Mouse (Mus musculus) NIH3T3 (cell line): ENCODE results near the gene AA986860.

Experiments used
- DNase-seq: peaks from one replicate; pipeline ENCODE4 v3.0.0-alpha.2; 2012; ENCODE audit warnings: low read depth

Gene AA986860

DNA sequence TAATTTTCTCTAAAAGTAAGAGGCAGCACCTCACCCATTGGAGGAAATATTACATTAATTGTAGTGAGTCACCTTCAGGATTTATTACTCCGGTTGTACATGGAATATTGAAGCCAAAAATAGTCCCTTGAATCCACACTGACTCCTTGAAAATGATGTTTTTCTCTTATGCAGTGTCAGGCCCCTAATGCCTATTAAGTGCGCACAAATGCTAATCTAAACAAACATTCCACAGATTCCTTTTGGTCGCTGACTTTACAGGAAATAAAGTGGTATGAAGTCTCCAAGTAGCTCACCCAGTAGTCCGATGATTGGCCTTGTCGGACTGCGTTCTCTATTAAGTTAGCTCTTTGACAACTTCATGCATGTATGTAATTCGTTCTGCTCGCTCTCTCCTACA is 3.1 kb downstream of the AA986860 start:
- no peak for DNase-seq

DNA sequence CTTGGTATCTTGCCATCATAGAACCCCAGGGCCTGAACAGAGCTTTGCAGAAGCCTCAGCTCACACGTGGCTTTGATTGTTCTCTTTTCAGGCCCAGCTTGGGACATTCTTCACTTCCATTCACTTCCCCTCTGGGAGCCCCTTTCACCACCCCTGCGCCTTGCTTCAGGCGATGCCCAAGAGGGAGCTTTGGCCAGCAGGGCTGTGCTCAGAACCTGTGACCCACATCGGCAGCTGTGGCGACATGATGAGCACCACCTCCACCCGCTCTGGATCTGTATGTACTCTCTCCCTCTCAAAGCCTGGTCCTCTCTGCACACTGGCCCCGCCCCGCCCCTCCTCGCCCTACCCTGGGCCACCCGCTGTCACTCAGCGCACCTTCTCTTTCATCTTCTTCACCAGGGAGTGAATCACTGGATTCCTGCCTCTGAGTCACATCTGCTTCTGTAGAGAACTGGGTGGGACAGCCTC is 5.7 kb downstream of the AA986860 start:
- DNase-seq, result no peak

GRCm38 (mm10) chr1:130737916-130738315 is 6.1 kb downstream of the AA986860 start:
- DNase-seq, result no peak

- no peak for DNase-seq
These were observed 6.9 kb downstream of the AA986860 start for GRCm38 (mm10) chr1:130738551-130739106.

DNA sequence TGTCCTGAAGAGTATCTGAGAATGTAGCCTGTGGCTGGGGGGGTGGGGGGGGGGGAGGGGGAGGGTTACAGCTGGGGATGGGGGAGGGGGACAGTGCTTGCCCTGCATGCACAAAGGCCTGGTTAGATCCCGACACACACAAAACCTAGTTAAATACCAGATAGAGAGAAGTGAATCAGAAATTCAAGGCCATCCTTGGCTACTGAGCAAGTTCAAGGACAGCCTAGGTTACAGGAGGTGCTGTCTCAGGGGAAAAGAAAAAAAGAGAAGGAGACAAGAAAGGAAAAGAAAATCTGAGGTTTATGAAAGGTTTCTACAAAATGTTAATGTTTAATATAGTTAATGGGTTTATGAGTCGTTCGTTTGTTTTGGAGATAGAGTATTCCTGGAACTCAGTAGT is 7.9 kb downstream of the AA986860 start:
- DNase-seq, result no peak

GRCm38 (mm10) chr1:130740227-130740648 is 8.5 kb downstream of the AA986860 start:
- DNase-seq, result peak; percentile 37

DNA sequence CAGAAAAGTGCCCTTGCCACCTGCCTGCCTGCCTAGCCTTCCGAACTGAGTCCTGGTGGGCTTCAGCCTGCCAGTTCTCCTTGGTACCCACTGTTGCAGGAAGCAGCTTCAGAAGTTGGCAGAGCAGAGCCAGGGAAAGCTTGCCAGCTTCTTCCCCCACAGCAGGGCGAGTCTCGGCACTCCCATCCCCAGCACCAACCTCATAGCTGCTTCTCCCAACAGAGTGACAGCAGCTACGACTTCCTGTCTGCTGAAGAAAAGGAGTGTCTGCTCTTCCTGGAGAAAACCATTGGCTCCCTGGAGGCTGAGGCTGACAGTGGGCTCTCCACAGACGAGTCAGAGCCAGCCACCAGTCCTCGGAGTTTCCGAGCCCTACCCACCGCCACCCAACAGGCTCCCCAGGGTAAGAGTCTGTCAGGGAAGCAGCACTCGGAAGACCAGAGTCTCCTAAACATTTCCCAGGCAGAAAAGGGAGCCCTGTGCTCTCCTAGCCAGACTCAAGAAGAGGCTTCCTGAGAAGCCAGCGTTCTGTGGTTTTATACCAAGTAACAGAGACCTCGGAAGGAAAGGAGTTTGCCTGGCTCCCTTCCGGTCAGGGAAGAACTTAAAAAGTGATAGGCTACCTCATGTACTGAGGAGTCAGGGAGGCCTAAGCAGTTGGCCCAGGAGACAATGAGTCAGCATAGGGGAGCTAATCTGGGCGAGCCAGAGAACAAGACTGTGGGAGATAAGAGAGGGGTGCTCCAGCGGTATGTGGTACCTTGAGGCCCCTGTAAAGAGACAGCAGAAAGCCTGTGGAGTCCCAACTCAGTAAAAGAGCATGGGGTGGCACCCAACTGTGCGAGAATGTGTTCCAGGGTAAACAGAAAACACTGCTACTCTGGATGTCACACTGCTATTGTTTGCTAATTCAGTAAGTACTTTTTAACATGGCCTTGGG is 9.3 kb downstream of the AA986860 start:
- DNase-seq, result peak; percentile 43

DNA sequence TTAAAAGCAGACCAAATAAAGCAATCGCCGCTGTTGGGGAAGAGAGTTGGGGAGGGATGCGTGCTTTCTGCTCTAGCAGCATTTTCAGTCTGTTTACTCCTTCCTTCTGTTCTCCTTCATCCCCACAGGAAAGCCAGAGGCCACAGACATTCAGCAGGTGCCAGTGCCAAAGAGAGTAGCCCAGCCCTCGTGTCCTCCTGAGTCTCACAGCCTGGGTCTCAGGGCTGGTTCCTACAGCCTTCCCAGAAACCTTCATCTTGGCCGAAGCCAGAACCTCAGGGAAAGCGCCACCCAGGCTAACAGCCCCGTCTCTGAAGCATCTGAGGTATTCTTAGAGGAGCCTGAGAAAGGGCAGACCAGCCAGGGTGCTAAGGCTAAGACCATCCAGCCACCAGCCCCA is 10.4 kb downstream of the AA986860 start:
- DNase-seq, result no peak

GRCm38 (mm10) chr1:130743775-130744174 is 12.0 kb downstream of the AA986860 start:
- DNase-seq, result no peak

DNA sequence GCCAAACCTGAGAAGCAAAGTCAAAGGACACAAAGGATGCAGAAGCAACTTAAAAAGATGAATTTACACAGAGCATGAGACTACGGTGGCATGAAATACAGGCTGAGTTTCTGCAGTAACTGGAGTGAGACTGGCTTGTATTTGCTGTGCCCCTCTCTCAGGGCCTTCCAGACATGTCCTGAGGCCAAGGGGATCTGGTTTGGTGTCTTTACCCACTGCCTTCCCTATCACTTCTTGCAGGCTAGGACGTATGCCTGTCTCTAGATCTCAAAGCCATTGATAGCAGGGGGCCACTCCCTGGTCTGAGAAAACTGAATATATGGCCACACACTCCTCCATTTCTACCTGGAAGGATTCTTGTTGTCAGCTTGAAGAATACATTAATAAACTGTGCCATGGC is 12.4 kb downstream of the AA986860 start:
- DNase-seq, result no peak

GRCm38 (mm10) chr1:130744961-130745360 is 13.2 kb downstream of the AA986860 start:
- no peak for DNase-seq

GRCm38 (mm10) chr1:130745591-130745990 is 13.8 kb downstream of the AA986860 start:
- DNase-seq, result no peak

DNA sequence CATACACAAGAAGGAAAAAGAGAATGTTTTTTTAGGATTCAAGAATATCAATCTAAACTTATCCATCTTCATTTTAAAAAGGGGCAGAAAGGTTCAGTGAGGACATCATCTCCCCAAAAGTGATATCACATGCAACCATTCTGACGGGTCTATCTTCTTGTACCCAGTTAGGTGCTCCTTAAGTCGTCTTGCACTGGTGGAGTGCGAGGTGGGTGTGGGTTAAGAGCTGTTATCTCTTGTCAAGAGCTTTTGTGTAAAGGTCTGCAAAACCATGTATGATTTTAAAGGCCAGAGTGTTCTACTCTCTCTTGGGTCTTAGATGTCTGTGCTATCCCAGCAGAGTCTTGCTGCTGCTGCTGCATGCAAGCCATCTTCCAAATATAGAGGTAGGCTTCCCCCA is 15.0 kb downstream of the AA986860 start:
- DNase-seq, result no peak

DNA sequence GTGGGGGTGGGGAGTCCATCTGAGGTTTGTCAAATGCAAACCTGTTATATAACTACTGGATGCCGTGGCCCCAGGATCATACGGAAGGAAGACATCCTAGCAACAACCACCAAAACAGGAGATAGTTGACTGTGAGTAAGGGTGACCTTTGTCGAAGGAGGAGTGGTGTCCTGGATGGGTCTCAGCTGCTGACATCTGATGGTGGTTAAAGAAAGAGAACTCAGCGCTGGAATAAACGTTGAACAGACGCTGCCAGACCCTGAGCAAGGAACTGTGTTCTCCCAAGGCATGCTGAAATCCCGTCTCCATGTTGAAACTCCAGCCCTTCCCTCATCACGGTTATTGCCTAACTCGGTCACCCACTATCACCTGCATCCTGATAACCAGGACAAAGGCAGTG is 27.9 kb downstream of the AA986860 start:
- no peak for DNase-seq

DNA sequence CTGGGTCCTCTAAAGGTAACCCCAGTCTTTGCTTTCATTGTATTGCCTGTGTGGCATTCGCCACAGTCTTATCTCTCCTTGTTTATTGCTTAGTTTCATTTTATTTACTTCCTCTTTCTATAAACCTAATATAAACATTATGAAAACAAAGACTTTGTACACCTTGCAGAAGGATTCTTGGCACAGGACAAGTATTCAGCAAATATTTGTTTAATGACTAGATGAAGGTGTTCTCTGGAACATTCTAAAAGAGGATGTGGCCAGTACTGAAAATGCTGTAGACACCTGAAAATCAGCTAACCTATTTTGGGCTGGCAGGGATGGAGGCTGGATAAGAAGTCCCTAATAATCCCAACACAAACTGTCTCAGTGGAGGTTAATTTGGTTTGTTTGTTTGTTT is 29.8 kb downstream of the AA986860 start:
- DNase-seq, result no peak

- DNase-seq, result peak; percentile 17
These were observed 30.4 kb downstream of the AA986860 start for GRCm38 (mm10) chr1:130762045-130762760.

DNA sequence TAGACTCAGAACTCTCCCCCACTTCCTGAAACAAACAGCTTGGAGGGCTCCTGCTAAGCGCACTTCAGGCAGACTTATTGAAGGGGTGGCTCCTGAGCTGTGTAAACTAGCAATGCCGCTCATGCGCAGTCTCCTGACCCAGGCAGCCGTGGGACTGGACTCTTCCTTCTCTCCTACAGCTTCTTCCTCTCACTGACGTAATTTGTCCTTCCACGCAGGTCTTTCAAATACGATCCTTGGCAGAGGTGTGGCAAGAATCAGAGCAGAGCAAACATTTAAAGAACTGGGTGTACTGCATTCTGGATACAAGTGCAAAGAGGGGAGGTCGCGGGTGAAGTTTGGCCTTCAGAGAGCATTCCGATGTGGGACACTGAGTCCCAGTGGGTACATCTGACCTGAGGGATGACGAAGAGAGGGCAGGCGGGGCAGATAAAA is 32.3 kb downstream of the AA986860 start:
- DNase-seq, result no peak

GRCm38 (mm10) chr1:130767066-130767465 is 35.3 kb downstream of the AA986860 start:
- DNase-seq, result peak; percentile 68

DNA sequence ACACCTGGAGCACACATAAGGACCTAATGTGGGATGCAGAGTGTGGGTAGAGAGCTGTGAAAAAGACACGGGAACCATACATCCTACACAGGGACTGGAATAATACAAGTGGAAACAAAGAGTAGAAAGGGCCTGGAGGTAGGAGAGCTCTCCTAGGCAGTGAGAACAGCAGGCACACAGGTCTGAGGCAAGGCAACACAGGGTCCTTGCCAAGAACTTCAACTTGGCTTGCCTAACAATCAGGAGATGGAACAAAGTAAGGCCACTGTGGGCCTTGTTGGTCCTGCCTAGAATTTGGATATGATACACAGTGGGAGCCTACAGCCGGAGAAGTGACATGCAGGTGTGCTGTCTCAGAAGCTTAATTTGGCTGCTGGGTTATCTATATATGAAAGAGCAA is 38.1 kb downstream of the AA986860 start:
- no peak for DNase-seq

DNA sequence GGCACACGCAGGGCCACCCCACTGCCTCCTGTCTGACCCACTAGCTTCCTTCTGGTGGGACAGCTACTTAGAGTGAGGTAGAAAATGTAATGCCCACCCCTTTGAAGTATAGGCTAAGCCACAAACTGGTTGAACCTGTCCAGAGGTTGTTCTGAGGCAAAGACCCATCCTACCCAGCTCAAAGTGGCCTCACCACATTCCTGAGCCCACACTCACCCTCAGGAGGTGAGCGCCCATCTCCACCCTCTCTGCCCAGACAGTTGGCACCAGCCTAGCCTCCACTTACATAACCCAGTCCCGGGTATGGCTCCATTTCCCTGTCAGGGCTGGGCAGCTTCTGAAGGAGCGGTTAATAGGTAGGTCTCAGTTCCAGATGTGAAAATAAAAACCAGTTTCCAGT is 38.7 kb downstream of the AA986860 start:
- DNase-seq, result no peak

DNA sequence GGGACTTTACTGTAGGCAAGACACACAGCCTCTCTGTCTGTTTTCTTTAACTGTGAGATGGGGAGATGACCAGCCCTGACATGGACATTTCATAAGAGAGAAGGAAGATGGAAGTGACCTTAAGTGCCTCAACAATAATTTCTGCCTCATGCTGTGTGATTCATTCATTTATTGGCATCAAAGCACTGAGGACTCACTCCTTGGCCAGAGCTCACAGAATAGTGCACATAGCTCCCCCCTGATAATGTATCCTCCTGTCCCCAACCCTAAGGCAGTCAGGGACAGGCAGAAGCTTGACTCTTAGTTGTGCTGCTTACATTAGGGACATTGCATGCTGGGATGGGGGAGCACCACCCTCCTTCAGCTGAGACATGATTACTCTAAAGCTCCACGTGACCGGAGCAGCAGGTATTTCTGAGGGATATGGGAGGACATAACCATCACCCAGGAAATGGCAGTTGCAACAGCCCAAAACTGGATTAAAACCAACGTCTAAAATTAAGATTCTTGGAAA is 39.3 kb downstream of the AA986860 start:
- DNase-seq, result no peak

DNA sequence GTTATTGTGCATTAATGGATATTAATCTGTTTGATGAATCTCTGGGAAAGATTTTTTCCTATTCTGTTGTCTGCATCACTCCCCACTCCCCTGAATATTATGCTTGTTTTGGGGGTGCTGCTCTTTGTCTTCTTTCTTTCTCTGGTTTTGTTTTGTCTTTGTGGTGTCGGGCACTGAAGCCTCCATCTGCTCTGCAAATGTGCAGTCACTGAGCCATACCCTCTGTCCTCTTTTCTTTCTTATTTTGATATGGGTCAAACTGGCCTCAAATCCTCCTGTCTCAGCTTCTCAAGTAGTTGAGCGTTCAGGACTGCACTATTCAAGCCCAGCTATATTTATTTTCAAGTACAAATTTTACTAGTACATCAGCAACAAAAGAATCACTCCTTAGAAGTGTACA is 43.5 kb downstream of the AA986860 start:
- DNase-seq, result no peak
